Comparison of ENCODE assay signal across 26 mouse cellular contexts in the genomic region with DNA sequence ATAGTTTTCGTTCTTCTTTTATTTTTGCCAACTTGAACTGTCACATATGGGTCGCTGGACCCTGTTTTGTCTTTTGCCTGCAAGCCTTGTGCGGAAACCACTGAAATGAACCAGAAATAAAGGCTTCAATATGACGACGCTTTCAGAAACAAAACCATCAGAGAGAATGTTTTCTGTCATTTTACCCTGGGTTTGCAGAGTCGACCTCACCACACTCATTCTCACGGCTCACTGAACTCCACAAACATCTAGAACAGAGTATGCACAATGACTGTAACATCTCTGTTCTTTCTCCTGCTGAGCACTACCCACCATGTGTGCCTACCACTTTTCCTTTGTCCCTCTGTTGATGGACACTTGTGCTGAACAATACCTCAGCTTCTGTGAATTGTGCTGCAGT.
"Had no signal": no experiment of that assay in that cellular context is flagged by ENCODE, and none has a peak within 500 bp of the region (broad histone marks: within the 10 kb centered on the region; RNA-seq: fewer than 3 reads in every experiment).

No protein-coding gene starts in this region.

- H3K27ac ChIP-seq: embryonic facial prominence, embryonic 10.5 days; embryonic facial prominence, embryonic 12.5 days; embryonic facial prominence, embryonic 13.5 days; embryonic facial prominence, embryonic 15.5 days; forebrain, embryonic 10.5 days; forebrain, embryonic 12.5 days; forebrain, embryonic 15.5 days; gastrocnemius, adult 2 months; heart, adult 2 months had no signal

- H3K4me2 ChIP-seq: embryonic facial prominence, embryonic 12.5 days; embryonic facial prominence, embryonic 13.5 days; embryonic facial prominence, embryonic 15.5 days; forebrain, embryonic 12.5 days; forebrain, embryonic 15.5 days had no signal

- H3K4me3 ChIP-seq: embryonic facial prominence, embryonic 10.5 days; embryonic facial prominence, embryonic 12.5 days; embryonic facial prominence, embryonic 13.5 days; embryonic facial prominence, embryonic 15.5 days; erythroblast, embryonic 14.5 days; forebrain, embryonic 10.5 days; forebrain, embryonic 12.5 days; forebrain, embryonic 15.5 days; gastrocnemius, adult 2 months; heart, adult 2 months had no signal

- H3K27me3 ChIP-seq: embryonic facial prominence, embryonic 12.5 days; embryonic facial prominence, embryonic 13.5 days; embryonic facial prominence, embryonic 15.5 days; forebrain, embryonic 12.5 days; forebrain, embryonic 15.5 days had no signal

- ATAC-seq: forebrain, embryonic 14.5 days; forebrain, embryonic 15.5 days; forebrain, embryonic 16.5 days; forebrain, postnatal 0 days had no signal

- H3K9ac ChIP-seq: embryonic facial prominence, embryonic 12.5 days; embryonic facial prominence, embryonic 13.5 days; embryonic facial prominence, embryonic 15.5 days; forebrain, embryonic 12.5 days; forebrain, embryonic 15.5 days; forebrain, postnatal 0 days had no signal

- H3K9me3 ChIP-seq: embryonic facial prominence, embryonic 10.5 days; embryonic facial prominence, embryonic 12.5 days; embryonic facial prominence, embryonic 13.5 days; embryonic facial prominence, embryonic 15.5 days; forebrain, embryonic 10.5 days; forebrain, embryonic 12.5 days; forebrain, embryonic 15.5 days had no signal

- H3K36me3 ChIP-seq: embryonic facial prominence, embryonic 10.5 days; embryonic facial prominence, embryonic 12.5 days; embryonic facial prominence, embryonic 13.5 days; embryonic facial prominence, embryonic 15.5 days; forebrain, embryonic 10.5 days; forebrain, embryonic 12.5 days; forebrain, embryonic 15.5 days had no signal

- H3K4me1 ChIP-seq: embryonic facial prominence, embryonic 10.5 days; embryonic facial prominence, embryonic 12.5 days; embryonic facial prominence, embryonic 13.5 days; embryonic facial prominence, embryonic 15.5 days; forebrain, embryonic 10.5 days; forebrain, embryonic 12.5 days; forebrain, embryonic 15.5 days had no signal

- DNase-seq: cerebellum, adult 9-10 months; cerebellum, adult 9-11 months; cerebellum, postnatal 10 days; cerebellum, postnatal 14 days; cerebellum, postnatal 25 days; cerebellum, postnatal 36 days; embryo, embryonic 11 days; forebrain, postnatal 0 days; gastrocnemius, adult 2 months; gastrocnemius, postnatal 10 days; gastrocnemius, postnatal 14 days; gastrocnemius, postnatal 25 days; gastrocnemius, postnatal 36 days; heart, adult 11 months; heart, adult 18-20 months; heart, adult 2 months had no signal
